Mouse (Mus musculus): ENCODE measurements around the gene Spata7.

GRCm38 (mm10) chr12:98677336-98677735, 49.4 kb downstream of the Spata7 start:
- TF ChIP-seq CTCF (IDR thresholded peaks at IDR 0.05; ENCODE audit: low read depth, low read length) (no peak), POLR2A (IDR thresholded peaks at IDR 0.05; ENCODE audit: extremely low read depth, insufficient read depth, low read length) (no peak)

Measured in liver, adult 2 months (tissue).